Mouse (Mus musculus) forebrain, embryonic 11.5 days (tissue): ENCODE measurements around the gene Pitpnc1. TPM values are rescaled to one million over a fixed set of nuclear protein-coding genes. Genes with fewer than 3 reads are reported as not detected.

Source experiments
- ATAC-seq: fragments of 200-750 bp; cut with Nextera tagmentation; replicated peaks from 2 replicates; pipeline ENCODE4 v1.8.0; 2017; ENCODE audit warnings: moderate TSS enrichment; ENCODE audit not compliant: low FRiP score
- DNase-seq: peaks from one replicate; pipeline ENCODE4 v3.0.0-alpha.2; 2017; ENCODE audit warnings: low spot score
- H3K27ac ChIP-seq: fragments of 300-500 bp; sonication (generic); 2 replicates; pipeline ENCODE4 v1.5.1; 2014; ENCODE audit warnings: low read depth, low read length
- H3K27me3 ChIP-seq: fragments of 300-500 bp; sonication (generic); 2 replicates; pipeline ENCODE4 v1.6.1; 2014; ENCODE audit warnings: mild to moderate bottlenecking, low read length, mixed read lengths; ENCODE audit not compliant: control insufficient read depth, insufficient read depth
- H3K36me3 ChIP-seq: fragments of 300-500 bp; sonication (generic); 2 replicates; pipeline ENCODE4 v1.6.1; 2014; ENCODE audit warnings: mild to moderate bottlenecking, low read length, moderate library complexity, mixed read lengths; ENCODE audit not compliant: control insufficient read depth, insufficient read depth
- H3K4me1 ChIP-seq: fragments of 300-500 bp; sonication (generic); replicated peaks from 2 replicates; pipeline ENCODE4 v1.6.1; 2014; ENCODE audit warnings: low read length, mixed read lengths; ENCODE audit not compliant: control insufficient read depth, insufficient read depth
- H3K4me2 ChIP-seq: fragments of 300-500 bp; sonication (generic); 2 replicates; pipeline ENCODE4 v1.6.1; 2014; ENCODE audit warnings: low read depth, mild to moderate bottlenecking, low read length, moderate library complexity, mixed read lengths; ENCODE audit not compliant: severe bottlenecking
- H3K4me3 ChIP-seq: fragments of 300-500 bp; sonication (generic); 2 replicates; pipeline ENCODE4 v1.5.1; 2014; ENCODE audit warnings: low read depth, low read length
- H3K9ac ChIP-seq: fragments of 300-500 bp; sonication (generic); 2 replicates; pipeline ENCODE4 v1.6.1; 2014; ENCODE audit warnings: low read length
- H3K9me3 ChIP-seq: fragments of 300-500 bp; sonication (generic); 2 replicates; pipeline ENCODE4 v1.6.1; 2016; ENCODE audit warnings: low read length, mixed read lengths; ENCODE audit not compliant: control insufficient read depth
- whole genome bisulfite sequencing: fragments of 180-500 bp; shearing (Covaris S2); extraction: QIAGEN DNeasy Blood & Tissue Kit; methylation state at CpG from one replicate; pipeline ENCODE4 v1.1.7; 2014; 5-methylcytosine and 5-hydroxymethylcytosine counted together
- polyA plus RNA-seq: library from polyadenylated mRNA; unstranded; fragments of >200 nt; fragmentation: Nextera tagmentation; extraction: Ambion mirVana; gene quantifications from 2 replicates; pipeline ENCODE4 v1.2.1, GENCODE M21; 2014

Gene Pitpnc1
- polyA plus RNA-seq, 1 experiment from 2014 or later = 35.7 TPM

GRCm38 (mm10) chr11:107322226-107322625, 148.3 kb downstream of the Pitpnc1 start:
- WGBS = 92% methylated on average over 13 of the region's 13 CpGs
- ATAC-seq = no peak
- H3K36me3 ChIP-seq = no peaks in the 10 kb centered on the region
- H3K9me3 ChIP-seq = no peaks in the 10 kb centered on the region
- peaks cover 7% of the 10 kb centered on the region; the same call in 1 of the 2 replicates for H3K4me1 ChIP-seq
- H3K4me3 ChIP-seq = no peak overlapping the region
- H3K9ac ChIP-seq = no peak overlapping the region
- no peak for DNase-seq
- H3K27me3 ChIP-seq = no peaks in the 10 kb centered on the region
- H3K27ac ChIP-seq = no peak overlapping the region
- H3K4me2 ChIP-seq = no peak overlapping the region

- Histone ChIP-seq H3K9me3 (no peaks in the 10 kb centered on the region), H3K27ac (no peak overlapping the region), H3K4me3 (no peak overlapping the region), H3K27me3 (no peaks in the 10 kb centered on the region), H3K4me2 (no peak overlapping the region), H3K9ac (no peak overlapping the region), H3K4me1 (peaks cover 7% of the 10 kb centered on the region; the same call in 1 of the 2 replicates), H3K36me3 (no peaks in the 10 kb centered on the region)
- ATAC-seq (no peak), DNase-seq (no peak)
- 96% methylated on average over 3 of the region's 3 CpGs for WGBS
These were observed 148.7 kb downstream of the Pitpnc1 start for GRCm38 (mm10) chr11:107321819-107322218.

- Histone ChIP-seq H3K4me3 (no peak overlapping the region), H3K9ac (no peak overlapping the region), H3K27ac (no peak overlapping the region), H3K36me3 (no peaks in the 10 kb centered on the region), H3K4me1 (no peaks in the 10 kb centered on the region), H3K9me3 (no peaks in the 10 kb centered on the region), H3K4me2 (no peak overlapping the region), H3K27me3 (no peaks in the 10 kb centered on the region)
- no peak for ATAC-seq
- WGBS = 51% methylated on average over 10 of the region's 10 CpGs
- no peak for DNase-seq
These were observed 150.6 kb downstream of the Pitpnc1 start for GRCm38 (mm10) chr11:107319861-107320260.

GRCm38 (mm10) chr11:107317653-107318281, 152.7 kb downstream of the Pitpnc1 start:
- Histone ChIP-seq H3K4me1 (no peaks in the 10 kb centered on the region), H3K36me3 (no peaks in the 10 kb centered on the region; the same call in 1 of the 2 replicates), H3K9me3 (no peaks in the 10 kb centered on the region), H3K27ac (no peak overlapping the region), H3K9ac (no peak overlapping the region), H3K27me3 (no peaks in the 10 kb centered on the region), H3K4me2 (no peak overlapping the region), H3K4me3 (no peak overlapping the region)
- ATAC-seq = no peak
- no peak for DNase-seq
- WGBS = 78% methylated on average over 14 of the region's 14 CpGs

- no peaks in the 10 kb centered on the region for H3K9me3 ChIP-seq
- ATAC-seq (no peak), DNase-seq (no peak)
- H3K27ac ChIP-seq = no peak overlapping the region
- H3K4me1 ChIP-seq = no peaks in the 10 kb centered on the region
- H3K4me3 ChIP-seq = no peak overlapping the region
- no peak overlapping the region for H3K9ac ChIP-seq
- no peaks in the 10 kb centered on the region for H3K27me3 ChIP-seq
- H3K4me2 ChIP-seq = no peak overlapping the region
- no peaks in the 10 kb centered on the region; the same call in 1 of the 2 replicates for H3K36me3 ChIP-seq
- 87% methylated on average over 15 of the region's 15 CpGs for WGBS
These were observed 155.0 kb downstream of the Pitpnc1 start for GRCm38 (mm10) chr11:107315475-107315874.

- Histone ChIP-seq H3K36me3 (no peaks in the 10 kb centered on the region; the same call in 1 of the 2 replicates), H3K4me2 (no peak overlapping the region), H3K4me1 (no peaks in the 10 kb centered on the region), H3K9me3 (no peaks in the 10 kb centered on the region), H3K9ac (no peak overlapping the region), H3K4me3 (no peak overlapping the region), H3K27ac (no peak overlapping the region), H3K27me3 (no peaks in the 10 kb centered on the region)
- WGBS = 89% methylated on average over 20 of the region's 20 CpGs
- DNase-seq (no peak), ATAC-seq (no peak)
These were observed 160.0 kb downstream of the Pitpnc1 start for GRCm38 (mm10) chr11:107310338-107311121.

GRCm38 (mm10) chr11:107306170-107306569, 164.3 kb downstream of the Pitpnc1 start:
- Histone ChIP-seq H3K36me3 (no peaks in the 10 kb centered on the region), H3K4me1 (no peaks in the 10 kb centered on the region), H3K4me2 (no peak overlapping the region), H3K9me3 (no peaks in the 10 kb centered on the region), H3K27me3 (no peaks in the 10 kb centered on the region), H3K27ac (no peak overlapping the region), H3K9ac (no peak overlapping the region), H3K4me3 (no peak overlapping the region)
- 71% methylated on average over 11 of the region's 11 CpGs for WGBS
- DNase-seq = no peak
- no peak for ATAC-seq

- H3K4me3 ChIP-seq = no peak overlapping the region
- H3K4me2 ChIP-seq = no peak overlapping the region
- H3K27me3 ChIP-seq = no peaks in the 10 kb centered on the region
- WGBS = 90% methylated on average over 4 of the region's 4 CpGs
- ATAC-seq (no peak), DNase-seq (no peak)
- H3K9me3 ChIP-seq = peaks cover 6% of the 10 kb centered on the region; the same call in 1 of the 2 replicates
- no peaks in the 10 kb centered on the region for H3K4me1 ChIP-seq
- no peak overlapping the region for H3K9ac ChIP-seq
- no peak overlapping the region for H3K27ac ChIP-seq
- no peaks in the 10 kb centered on the region for H3K36me3 ChIP-seq
These were observed 168.4 kb downstream of the Pitpnc1 start for GRCm38 (mm10) chr11:107302141-107302540.
